Mouse (Mus musculus) neural tube, embryonic 11.5 days (tissue): ENCODE measurements around the gene Cdkn2a. TPM values are rescaled to one million over a fixed set of nuclear protein-coding genes. Genes with fewer than 3 reads are reported as not detected.
A peak's percentile ranks its signal among the peaks of the same experiment; 100 is the strongest.

ENCODE experiments used
- ATAC-seq: fragments of 200-750 bp; cut with Nextera tagmentation; 2 replicates; pipeline ENCODE4 v1.8.0; 2017; ENCODE audit warnings: moderate number of reproducible peaks, mild to moderate bottlenecking, moderate TSS enrichment, moderate library complexity; ENCODE audit not compliant: insufficient read depth, low FRiP score, low TSS enrichment
- DNase-seq: peaks from one replicate; pipeline ENCODE4 v3.0.0-alpha.2; 2015; ENCODE audit warnings: low spot score
- H3K27ac ChIP-seq: fragments of 300-500 bp; sonication (generic); 2 replicates; pipeline ENCODE4 v1.5.1; 2014; ENCODE audit warnings: low read depth, mild to moderate bottlenecking, low read length
- H3K27me3 ChIP-seq: fragments of 300-500 bp; sonication (generic); 2 replicates; pipeline ENCODE4 v1.6.1; 2014; ENCODE audit warnings: mild to moderate bottlenecking, low read length, mixed read lengths; ENCODE audit not compliant: control insufficient read depth, insufficient read depth
- H3K36me3 ChIP-seq: fragments of 300-500 bp; sonication (generic); 2 replicates; pipeline ENCODE4 v1.6.1; 2014; ENCODE audit warnings: mild to moderate bottlenecking, low read length, moderate library complexity, mixed read lengths; ENCODE audit not compliant: control insufficient read depth, insufficient read depth
- H3K4me1 ChIP-seq: fragments of 300-500 bp; sonication (generic); 2 replicates; pipeline ENCODE4 v1.6.1; 2014; ENCODE audit warnings: low read length, mixed read lengths; ENCODE audit not compliant: control insufficient read depth, insufficient read depth
- H3K4me2 ChIP-seq: fragments of 300-500 bp; sonication (generic); 2 replicates; pipeline ENCODE4 v1.6.1; 2014; ENCODE audit warnings: low read depth, mild to moderate bottlenecking, moderate library complexity
- H3K4me3 ChIP-seq: fragments of 300-500 bp; sonication (generic); 2 replicates; pipeline ENCODE4 v1.5.1; 2014; ENCODE audit warnings: low read depth, low read length
- H3K9ac ChIP-seq: fragments of 300-500 bp; sonication (generic); 2 replicates; pipeline ENCODE4 v1.6.1; 2014; ENCODE audit warnings: mild to moderate bottlenecking, low read length
- H3K9me3 ChIP-seq: fragments of 300-500 bp; sonication (generic); 2 replicates; pipeline ENCODE4 v1.6.1; 2016; ENCODE audit warnings: low read length; ENCODE audit not compliant: control insufficient read depth
- WGBS: fragments of 180-500 bp; shearing (Covaris S2); extraction: QIAGEN DNeasy Blood & Tissue Kit; methylation state at CpG from one replicate; pipeline ENCODE4 v1.1.7; 2014; 5-methylcytosine and 5-hydroxymethylcytosine counted together
- polyA plus RNA-seq: library from polyadenylated mRNA; unstranded; fragments of >200 nt; fragmentation: Nextera tagmentation; extraction: Ambion mirVana; gene quantifications from 2 replicates; pipeline ENCODE4 v1.2.1, GENCODE M21; 2014

Gene Cdkn2a
- not detected in 2 replicates for polyA plus RNA-seq

GRCm38 (mm10) chr4:89294486-89295440 is at the start of gene Cdkn2a:
TSS of gene Cdkn2a (minus strand) at chr4:89294653.
- WGBS: under 1% methylated on average over 107 of the region's 117 CpGs
- Histone ChIP-seq H3K36me3 (no peaks in the 10 kb centered on the region), H3K9ac (no peak within 1 kb of the TSS; the same call in 1 of the 2 replicates), H3K9me3 (no peaks in the 10 kb centered on the region), H3K27me3 (peaks cover 91% of the 10 kb centered on the region), H3K4me2 (peak within 1 kb of the TSS; percentile 87), H3K4me1 (peaks cover 8% of the 10 kb centered on the region; the same call in 1 of the 2 replicates), H3K4me3 (peak within 1 kb of the TSS; percentile 53), H3K27ac (no peak within 1 kb of the TSS)
- ATAC-seq (peak; percentile 89), DNase-seq (peak; percentile 83)

GRCm38 (mm10) chr4:89313461-89313860 is 19.0 kb upstream of the Cdkn2a start:
- 12% methylated on average over 13 of the region's 13 CpGs for WGBS
- Histone ChIP-seq H3K9ac (no peak overlapping the region), H3K9me3 (no peaks in the 10 kb centered on the region), H3K4me2 (no peak overlapping the region), H3K27ac (no peak overlapping the region), H3K27me3 (peaks cover 41% of the 10 kb centered on the region), H3K36me3 (no peaks in the 10 kb centered on the region), H3K4me1 (no peaks in the 10 kb centered on the region), H3K4me3 (no peak overlapping the region)
- ATAC-seq: no peak
- DNase-seq: peak; percentile 60

- Histone ChIP-seq H3K36me3 (no peaks in the 10 kb centered on the region), H3K27ac (no peak within 1 kb of the TSS), H3K4me3 (peak within 1 kb of the TSS; percentile 41), H3K4me1 (no peaks in the 10 kb centered on the region), H3K4me2 (peak within 1 kb of the TSS; percentile 94), H3K9me3 (no peaks in the 10 kb centered on the region), H3K27me3 (peaks cover 69% of the 10 kb centered on the region), H3K9ac (no peak within 1 kb of the TSS)
- DNase-seq: peak; percentile 89
- WGBS: under 1% methylated on average over 61 of the region's 61 CpGs
- peak; percentile 94 for ATAC-seq
These were observed 16.2 kb upstream of the Cdkn2a start, which contains the start of gene Cdkn2b for GRCm38 (mm10) chr4:89310491-89311254. TSS of gene Cdkn2b (minus strand) at chr4:89311039.

GRCm38 (mm10) chr4:89309996-89310395 is 15.5 kb upstream of the Cdkn2a start:
- DNase-seq: no peak
- Histone ChIP-seq H3K4me1 (no peaks in the 10 kb centered on the region), H3K9me3 (no peaks in the 10 kb centered on the region), H3K9ac (no peak overlapping the region), H3K27me3 (peaks cover 75% of the 10 kb centered on the region), H3K4me3 (peak overlapping the region; percentile 41; the same call in 1 of the 2 replicates), H3K4me2 (peak overlapping the region; percentile 94), H3K27ac (no peak overlapping the region), H3K36me3 (no peaks in the 10 kb centered on the region)
- WGBS: 2% methylated on average over 11 of the region's 11 CpGs
- ATAC-seq: no peak

- no peak for DNase-seq
- WGBS: 5% methylated on average over 3 of the region's 3 CpGs
These were observed 13.5 kb upstream of the Cdkn2a start for GRCm38 (mm10) chr4:89308001-89308400.

GRCm38 (mm10) chr4:89306798-89307365 is 12.4 kb upstream of the Cdkn2a start:
- H3K27ac ChIP-seq: no peak overlapping the region
- H3K9ac ChIP-seq: no peak overlapping the region
- no peaks in the 10 kb centered on the region for H3K36me3 ChIP-seq
- no peaks in the 10 kb centered on the region for H3K4me1 ChIP-seq
- peaks cover 95% of the 10 kb centered on the region for H3K27me3 ChIP-seq
- H3K4me3 ChIP-seq: no peak overlapping the region
- under 1% methylated on average over 25 of the region's 25 CpGs for WGBS
- ATAC-seq (no peak), DNase-seq (no peak)
- no peak overlapping the region for H3K4me2 ChIP-seq
- H3K9me3 ChIP-seq: no peaks in the 10 kb centered on the region

More at GRCm38 (mm10) chr4:89308001-89308400, 13.5 kb upstream of the Cdkn2a start:
- no peak overlapping the region for H3K27ac ChIP-seq
- H3K36me3 ChIP-seq: no peaks in the 10 kb centered on the region
- H3K27me3 ChIP-seq: peaks cover 92% of the 10 kb centered on the region
- H3K4me3 ChIP-seq: no peak overlapping the region
- no peaks in the 10 kb centered on the region for H3K4me1 ChIP-seq
- H3K9ac ChIP-seq: no peak overlapping the region
- ATAC-seq: no peak
- no peak overlapping the region for H3K4me2 ChIP-seq
- H3K9me3 ChIP-seq: no peaks in the 10 kb centered on the region

- ATAC-seq: no peak
- H3K27ac ChIP-seq: no peak overlapping the region
- H3K9ac ChIP-seq: no peak overlapping the region
- no peaks in the 10 kb centered on the region for H3K36me3 ChIP-seq
- H3K4me3 ChIP-seq: no peak overlapping the region
- peaks cover 95% of the 10 kb centered on the region for H3K27me3 ChIP-seq
- H3K4me1 ChIP-seq: no peaks in the 10 kb centered on the region
- no peak overlapping the region for H3K4me2 ChIP-seq
- DNase-seq: no peak
- H3K9me3 ChIP-seq: no peaks in the 10 kb centered on the region
- WGBS: 3% methylated on average over 3 of the region's 3 CpGs
These were observed 11.2 kb upstream of the Cdkn2a start for GRCm38 (mm10) chr4:89305691-89306090.

GRCm38 (mm10) chr4:89303281-89303995 is 9.0 kb upstream of the Cdkn2a start:
- Histone ChIP-seq H3K4me2 (no peak overlapping the region), H3K9ac (no peak overlapping the region), H3K4me1 (no peaks in the 10 kb centered on the region), H3K4me3 (no peak overlapping the region), H3K27ac (no peak overlapping the region), H3K27me3 (peaks cover 93% of the 10 kb centered on the region), H3K36me3 (no peaks in the 10 kb centered on the region), H3K9me3 (no peaks in the 10 kb centered on the region)
- ATAC-seq (peak; percentile 53; the same call in 1 of the 2 replicates), DNase-seq (no peak)
- under 1% methylated on average over 14 of the region's 14 CpGs for WGBS
